Mouse (Mus musculus) cortical plate, adult 2 months (tissue): ENCODE data around the gene Tfrc. TPM values are rescaled to one million over a fixed set of nuclear protein-coding genes. Genes with fewer than 3 reads are reported as not detected.

ENCODE experiments used
- H3K27ac ChIP-seq: fragments of 200-500 bp; 2 replicates; pipeline ENCODE4 v1.5.1; 2012; ENCODE audit warnings: low read length, control low read depth, inconsistent platforms; ENCODE audit not compliant: insufficient read depth
- H3K4me1 ChIP-seq: fragments of 200-500 bp; 2 replicates; pipeline ENCODE4 v1.6.1; 2011; ENCODE audit warnings: low read length; ENCODE audit not compliant: control insufficient read depth, insufficient read depth
- H3K4me3 ChIP-seq: fragments of 200-500 bp; 2 replicates; pipeline ENCODE4 v1.5.1; 2011; ENCODE audit warnings: mild to moderate bottlenecking, low read length, control low read depth; ENCODE audit not compliant: insufficient read depth
- CTCF ChIP-seq: fragments of 200-500 bp; IDR thresholded peaks from 2 replicates; pipeline ENCODE4 v1.5.1; 2011; ENCODE audit warnings: mild to moderate bottlenecking, control low read depth, low read length; ENCODE audit not compliant: insufficient read depth; ENCODE audit errors: extremely low read depth
- POLR2A ChIP-seq: fragments of 200-500 bp; IDR thresholded peaks from 2 replicates; pipeline ENCODE4 v1.6.1; 2011; ENCODE audit warnings: mild to moderate bottlenecking, low read length, control low read depth; ENCODE audit not compliant: insufficient read depth; ENCODE audit errors: extremely low read depth
- polyA plus RNA-seq: library from polyadenylated mRNA; depleted of rRNA; stranded (reverse); fragments of >200 nt; gene quantifications from 2 replicates; pipeline ENCODE4 v1.2.3, GENCODE M21; 2012

Gene Tfrc
- polyA plus RNA-seq, 1 experiment, result 82.2 TPM

- H3K4me3 ChIP-seq, result peak overlapping the region; percentile 84
- TF ChIP-seq POLR2A (no peak), CTCF (no peak)
- H3K4me1 ChIP-seq, result peaks cover 1% of the 10 kb centered on the region; the same call in 1 of the 2 replicates
- peak overlapping the region; percentile 79; the same call in 1 of the 2 replicates for H3K27ac ChIP-seq
Measured at GRCm38 (mm10) chr16:32609401-32609779, 670 bp downstream of the Tfrc start.

DNA sequence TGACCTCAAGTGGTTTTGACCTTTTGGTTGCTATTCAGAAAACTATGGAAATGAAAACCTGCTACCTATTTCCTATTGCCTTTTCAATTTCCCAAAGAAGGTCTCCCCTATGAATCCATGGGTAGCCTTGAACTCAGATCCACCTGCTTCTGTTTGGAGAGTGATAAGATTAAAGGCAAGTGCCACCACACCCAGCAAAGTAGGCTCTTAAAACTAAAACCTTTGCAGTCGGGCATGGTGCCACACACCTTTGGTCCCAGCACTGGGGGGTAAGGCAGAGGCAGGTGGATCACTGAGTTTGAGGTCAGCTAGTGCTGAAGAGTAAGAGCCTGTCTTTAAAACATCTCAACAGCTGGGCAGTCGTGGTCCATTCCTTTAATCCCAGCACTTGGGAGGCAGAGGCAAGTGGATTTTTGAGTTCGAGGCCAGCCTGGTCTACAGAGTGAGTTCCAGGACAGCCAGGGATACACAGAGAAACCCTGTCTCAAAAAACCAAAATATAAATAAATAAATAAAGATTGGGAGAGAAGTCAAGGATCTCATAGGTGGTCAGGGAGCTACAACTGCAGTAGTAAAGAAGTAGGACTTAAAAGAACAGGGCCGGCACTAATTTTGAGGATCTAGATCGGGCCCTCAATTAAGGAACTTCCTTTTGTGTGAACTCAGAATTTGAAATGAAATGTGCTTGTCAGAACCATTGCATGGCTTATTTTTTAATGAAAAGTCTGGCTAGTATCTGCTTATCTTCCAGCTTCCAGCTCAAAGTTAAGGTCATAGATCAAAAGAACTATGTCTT is 1.9 kb downstream of the Tfrc start:
- peak overlapping the region; percentile 84 for H3K4me3 ChIP-seq
- TF ChIP-seq POLR2A, result no peak
- TF ChIP-seq CTCF, result no peak
- peaks cover 1% of the 10 kb centered on the region; the same call in 1 of the 2 replicates for H3K4me1 ChIP-seq
- H3K27ac ChIP-seq, result no peak overlapping the region

DNA sequence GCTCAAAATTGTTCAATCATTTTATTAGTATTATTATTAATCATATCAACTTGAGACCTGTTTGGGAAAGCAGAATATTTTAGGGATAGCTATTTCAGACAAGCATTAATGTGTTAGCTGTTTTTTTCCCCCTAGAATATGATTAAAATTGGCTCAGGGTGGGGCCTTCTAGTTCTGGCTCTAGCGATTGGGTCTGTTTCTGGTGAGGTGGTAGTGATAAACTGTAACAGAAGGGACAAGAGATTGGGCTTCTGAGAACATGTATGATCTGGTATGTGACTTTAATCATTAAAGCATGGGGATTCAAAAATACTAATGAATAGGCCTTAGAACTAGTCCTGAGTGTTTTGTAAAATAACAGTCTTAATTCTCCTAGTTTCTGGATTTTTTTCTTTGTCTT is 3.3 kb downstream of the Tfrc start:
- no peak for TF ChIP-seq POLR2A
- TF ChIP-seq CTCF, result no peak
- H3K4me1 ChIP-seq, result peaks cover 1% of the 10 kb centered on the region; the same call in 1 of the 2 replicates
- H3K27ac ChIP-seq, result no peak overlapping the region
- H3K4me3 ChIP-seq, result no peak overlapping the region

DNA sequence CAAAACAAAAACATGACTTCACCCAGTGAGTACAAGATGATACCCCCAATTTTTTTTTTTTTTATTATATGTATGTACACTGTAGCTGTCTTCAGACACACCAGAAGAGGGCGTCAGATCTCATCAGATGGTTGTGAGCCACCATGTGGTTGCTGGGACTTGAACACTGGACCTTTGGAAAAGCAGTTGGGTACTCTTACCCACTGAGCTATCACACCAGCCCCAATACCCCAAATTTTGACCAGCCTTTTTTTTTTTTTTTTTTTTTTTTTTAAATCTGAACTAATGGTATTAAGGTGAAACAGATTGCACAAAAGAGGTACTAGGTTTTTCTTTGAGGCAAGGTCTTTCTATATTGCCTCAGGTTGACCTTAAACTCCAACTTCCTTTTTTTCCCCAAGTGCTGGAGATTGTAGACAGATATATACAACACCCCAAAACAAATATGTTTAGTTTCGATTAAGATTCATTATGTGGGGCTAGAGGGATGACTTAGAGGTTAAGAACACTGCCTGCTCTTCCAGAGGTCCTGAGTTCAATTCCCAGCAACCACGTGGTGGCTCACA is 4.6 kb downstream of the Tfrc start:
- TF ChIP-seq CTCF (no peak), POLR2A (no peak)
- Histone ChIP-seq H3K4me1 (peaks cover 1% of the 10 kb centered on the region; the same call in 1 of the 2 replicates), H3K4me3 (no peak overlapping the region), H3K27ac (no peak overlapping the region)

- TF ChIP-seq POLR2A (no peak), CTCF (no peak)
- no peak overlapping the region for H3K4me3 ChIP-seq
- H3K27ac ChIP-seq, result no peak overlapping the region
- H3K4me1 ChIP-seq, result peaks cover 1% of the 10 kb centered on the region; the same call in 1 of the 2 replicates
Measured at GRCm38 (mm10) chr16:32614047-32614446, 5.3 kb downstream of the Tfrc start.

GRCm38 (mm10) chr16:32618946-32619345 is 10.2 kb downstream of the Tfrc start:
- Histone ChIP-seq H3K4me1 (no peaks in the 10 kb centered on the region), H3K4me3 (no peak overlapping the region), H3K27ac (no peak overlapping the region)
- TF ChIP-seq CTCF (no peak), POLR2A (no peak)

DNA sequence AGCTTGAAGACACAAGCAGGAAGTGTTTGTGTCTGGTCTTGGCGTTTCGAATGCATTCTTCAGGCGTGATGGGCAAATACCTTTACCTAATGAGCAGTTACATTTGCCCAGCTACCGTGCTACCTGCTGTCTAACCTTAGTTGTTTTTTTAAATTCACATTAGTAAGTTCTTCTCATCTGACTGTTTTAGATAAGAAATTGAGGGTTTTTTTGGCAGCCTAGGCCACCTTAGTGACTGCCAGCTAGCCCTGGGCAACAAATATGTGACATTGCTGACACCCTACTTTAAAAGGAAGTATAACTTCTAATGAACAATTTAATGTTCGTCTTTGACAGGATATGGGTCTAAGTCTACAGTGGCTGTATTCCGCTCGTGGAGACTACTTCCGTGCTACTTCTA is 19.4 kb downstream of the Tfrc start:
- no peak overlapping the region for H3K4me3 ChIP-seq
- TF ChIP-seq CTCF (no peak), POLR2A (no peak)
- no peaks in the 10 kb centered on the region for H3K4me1 ChIP-seq
- H3K27ac ChIP-seq, result no peak overlapping the region

- Histone ChIP-seq H3K27ac (no peak overlapping the region), H3K4me1 (no peaks in the 10 kb centered on the region), H3K4me3 (no peak overlapping the region)
- TF ChIP-seq POLR2A (no peak), CTCF (no peak)
Measured at GRCm38 (mm10) chr16:32632328-32632824, 23.7 kb downstream of the Tfrc start.

DNA sequence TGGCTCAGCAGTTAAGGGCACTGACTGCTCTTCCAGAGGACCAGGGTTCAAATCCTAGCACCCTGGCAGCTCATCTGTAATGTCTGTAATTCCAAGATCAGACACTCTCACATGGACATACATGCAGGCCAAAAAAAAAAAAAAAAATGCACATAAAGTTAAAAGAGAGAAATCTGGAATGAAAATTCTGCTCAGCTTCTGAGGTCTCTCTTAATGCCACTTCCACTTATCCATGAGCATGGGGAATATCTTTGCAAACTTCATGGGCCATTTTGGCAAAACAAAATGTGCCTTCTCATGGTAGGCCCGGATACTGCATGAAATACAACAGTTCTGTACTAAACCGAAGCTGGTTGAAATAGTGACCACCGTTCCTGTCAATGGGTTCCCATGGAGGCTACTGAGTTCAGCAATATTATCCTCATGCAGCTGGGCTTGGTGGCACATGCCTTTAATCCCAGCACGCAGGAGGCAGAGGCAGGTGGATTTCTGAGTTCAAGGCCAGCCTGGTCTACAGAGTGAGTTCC is 24.8 kb downstream of the Tfrc start:
- TF ChIP-seq CTCF (no peak), POLR2A (no peak)
- Histone ChIP-seq H3K4me1 (no peaks in the 10 kb centered on the region), H3K27ac (no peak overlapping the region), H3K4me3 (no peak overlapping the region)

DNA sequence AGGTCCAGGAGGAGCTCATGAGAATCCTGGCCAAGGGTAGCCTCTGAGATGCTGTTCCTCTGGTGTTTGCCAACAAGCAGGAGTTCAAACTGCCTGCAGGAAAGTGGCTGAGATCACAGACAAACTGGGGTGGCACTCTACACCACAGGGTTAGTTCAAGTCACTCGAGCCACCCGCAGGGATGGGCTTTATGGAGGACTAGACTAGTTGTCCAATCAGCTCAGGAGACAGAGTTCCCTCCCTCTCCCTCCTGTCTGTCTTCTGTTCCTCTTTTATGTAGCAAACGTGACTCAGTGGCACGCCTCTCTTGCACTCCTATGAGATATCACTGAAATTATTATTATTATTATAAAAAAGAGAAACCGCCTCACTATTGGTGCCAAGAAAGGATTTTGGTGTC is 25.5 kb downstream of the Tfrc start:
- no peak for TF ChIP-seq CTCF
- TF ChIP-seq POLR2A, result no peak
- no peak overlapping the region for H3K27ac ChIP-seq
- H3K4me3 ChIP-seq, result no peak overlapping the region
- H3K4me1 ChIP-seq, result no peaks in the 10 kb centered on the region
